Mouse (Mus musculus) brain, embryonic 18.5 days (tissue): ENCODE measurements around the gene Scgb2b27.
"Not testable (repeated sequence)": the region's sequence is repeated elsewhere in the genome, so short reads cannot be mapped to it uniquely, and the experiment has no call there.

ENCODE experiments used
- DNase-seq: peaks from one replicate; pipeline ENCODE4 v3.0.0-alpha.2; 2012; ENCODE audit warnings: low read depth, low spot score

Scgb2b27 gene

DNA sequence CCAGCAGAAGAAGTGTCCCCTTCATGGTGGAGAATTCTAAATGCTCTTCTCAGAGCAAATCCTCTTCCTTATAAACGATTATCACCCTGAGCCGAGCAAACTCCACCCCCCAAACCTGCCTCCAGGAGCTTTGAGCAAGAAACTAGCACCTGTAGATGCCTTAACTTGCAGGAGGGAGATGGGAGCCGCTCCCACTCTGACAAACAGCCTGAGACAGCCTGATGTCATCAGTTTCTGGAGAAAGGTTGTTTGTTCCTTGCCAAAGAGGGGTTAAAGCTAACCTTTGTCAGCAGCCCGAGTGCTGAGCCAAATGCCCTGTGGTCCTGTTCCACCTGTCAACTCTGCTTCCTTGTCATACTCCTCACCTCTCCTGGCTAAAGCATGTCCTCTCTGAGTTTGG is at the start of gene Scgb2b27:
Gene Scgb2b27 (minus strand): TSS at position 101 of the 400 bp plus-strand sequence.
- DNase-seq, result no peak

DNA sequence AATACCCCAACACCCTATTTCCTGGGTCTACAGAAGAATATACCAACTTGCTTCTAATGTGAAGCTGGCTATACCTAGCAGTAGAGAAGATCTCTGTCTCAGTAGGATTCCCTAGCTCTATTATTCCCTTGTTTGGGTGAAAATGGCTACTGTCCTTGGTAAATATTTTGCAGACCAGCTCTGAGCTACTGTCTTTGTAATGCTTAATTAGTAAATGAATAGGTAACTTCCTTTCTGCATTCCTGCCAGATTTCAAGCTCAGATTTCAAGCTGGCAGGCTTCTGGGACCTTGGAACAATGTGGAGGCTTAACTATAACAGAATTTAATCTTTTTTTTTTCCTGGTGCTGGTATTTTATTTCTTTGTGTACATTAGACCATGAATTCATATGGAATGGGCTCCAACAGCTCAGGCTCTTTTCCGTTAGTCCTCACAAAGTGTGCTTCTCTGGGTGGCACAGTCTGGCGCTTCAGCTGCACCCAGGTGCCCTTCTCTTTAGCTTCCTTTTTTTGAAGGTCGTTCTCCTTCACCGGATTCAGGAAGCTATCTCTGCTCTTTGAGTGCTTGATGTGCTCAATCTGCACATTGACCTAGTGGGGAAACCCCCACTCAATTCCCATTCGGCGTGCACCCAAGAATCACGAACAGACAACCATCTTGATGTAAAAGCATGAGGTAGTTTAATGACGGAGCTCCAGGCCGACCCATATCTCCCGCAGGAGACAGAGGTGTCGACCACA is 22.5 kb upstream of the Scgb2b27 start:
- DNase-seq, result not testable (repeated sequence)

DNA sequence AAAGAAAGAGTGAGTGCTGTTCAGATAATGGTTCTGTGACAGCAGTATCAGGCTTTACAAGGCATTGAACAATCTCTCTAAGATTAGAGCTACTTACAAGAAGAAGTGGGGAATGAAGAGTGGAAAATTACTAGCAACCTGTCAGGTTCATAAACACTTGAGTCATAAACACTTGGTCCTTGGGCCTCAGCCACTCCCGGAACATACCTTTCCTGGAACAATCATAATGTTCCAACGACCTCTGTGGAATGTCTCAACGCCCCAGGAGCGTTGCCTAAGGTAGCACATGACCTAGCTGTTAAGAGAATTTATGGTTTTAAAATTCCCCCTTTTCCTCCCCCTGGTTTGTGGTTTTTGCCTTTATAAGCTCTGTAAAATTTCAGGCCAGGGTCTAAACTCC is 20.8 kb upstream of the Scgb2b27 start:
- not testable (repeated sequence) for DNase-seq

DNA sequence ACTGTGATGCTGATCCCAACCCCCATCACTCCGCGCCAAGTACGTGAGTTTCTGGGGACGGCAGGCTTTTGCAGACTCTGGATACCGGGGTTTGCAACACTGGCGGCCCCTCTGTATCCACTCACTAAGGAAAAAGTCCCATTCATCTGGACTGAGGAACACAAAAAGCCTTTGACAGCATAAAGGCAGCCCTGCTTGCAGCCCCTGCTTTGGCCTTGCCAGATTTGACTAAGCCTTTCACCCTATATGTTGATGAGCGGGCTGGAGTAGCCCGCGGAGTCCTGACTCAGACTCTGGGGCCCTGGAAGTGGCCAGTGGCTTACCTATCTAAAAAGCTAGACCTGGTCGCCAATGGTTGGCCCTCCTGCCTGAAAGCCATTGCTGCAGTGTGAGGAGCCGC is 16.3 kb upstream of the Scgb2b27 start:
- DNase-seq, result no peak

DNA sequence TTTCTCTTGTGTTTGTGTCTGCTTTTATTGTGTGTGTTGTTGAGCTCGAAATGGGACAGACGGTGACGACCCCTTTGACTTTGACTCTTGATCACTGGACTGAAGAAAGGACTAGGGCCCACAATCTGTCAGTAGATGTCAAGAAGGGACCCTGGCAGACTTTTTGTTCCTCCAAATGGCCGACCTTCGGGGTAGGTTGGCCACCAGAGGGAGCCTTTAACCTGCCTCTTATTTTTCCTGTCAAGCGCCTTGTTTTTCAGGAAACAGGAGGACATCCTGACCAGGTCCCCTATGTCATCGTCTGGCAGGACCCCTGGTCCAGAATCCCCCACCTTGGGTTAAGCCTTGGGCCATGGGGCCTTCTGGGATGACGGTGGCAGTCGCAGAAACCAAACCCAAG is 13.5 kb upstream of the Scgb2b27 start:
- DNase-seq, result not testable (repeated sequence)

DNA sequence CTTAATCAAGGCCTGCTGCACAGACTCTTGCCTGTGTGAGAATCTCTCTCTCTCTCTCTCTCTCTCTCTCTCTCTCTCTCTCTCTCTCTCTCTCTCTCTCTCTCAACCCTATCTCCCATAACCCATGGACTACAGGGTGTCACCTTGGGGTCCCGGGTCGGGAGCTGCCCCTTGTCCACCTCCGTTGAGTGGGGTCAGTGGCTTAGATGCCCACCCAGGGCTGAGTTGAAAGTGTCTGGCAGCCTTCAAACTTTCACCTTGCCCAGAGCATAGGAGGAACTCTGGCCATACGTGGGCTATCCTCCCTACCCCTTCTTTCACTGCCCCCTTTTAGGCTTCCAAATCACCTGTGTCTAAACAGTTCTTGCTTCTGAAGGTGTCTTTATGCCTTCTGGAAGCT is 11.9 kb upstream of the Scgb2b27 start:
- no peak for DNase-seq

DNA sequence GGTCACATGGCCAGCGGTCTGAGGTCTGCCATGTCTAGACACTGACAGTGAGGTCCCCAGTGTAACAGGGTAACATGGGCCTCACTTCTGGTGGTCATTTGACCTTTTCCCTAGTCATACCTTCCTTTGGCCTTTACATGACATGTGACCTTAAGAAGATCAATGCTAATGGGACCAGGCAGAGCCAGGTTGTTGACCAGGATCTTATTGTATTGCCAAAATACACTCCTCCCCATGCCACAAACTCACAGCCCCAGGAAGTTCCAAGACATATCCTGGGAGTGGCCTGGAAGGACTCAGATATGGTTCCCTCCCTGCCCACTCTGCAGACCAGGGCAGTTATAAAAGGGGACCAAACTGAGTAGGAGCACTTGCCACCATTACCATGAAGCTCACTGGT is 7.4 kb upstream of the Scgb2b27 start, which contains the start of gene Scgb1b27:
Gene Scgb1b27 (plus strand): TSS at position 301 of the 400 bp plus-strand sequence.
- DNase-seq, result not testable (repeated sequence)

DNA sequence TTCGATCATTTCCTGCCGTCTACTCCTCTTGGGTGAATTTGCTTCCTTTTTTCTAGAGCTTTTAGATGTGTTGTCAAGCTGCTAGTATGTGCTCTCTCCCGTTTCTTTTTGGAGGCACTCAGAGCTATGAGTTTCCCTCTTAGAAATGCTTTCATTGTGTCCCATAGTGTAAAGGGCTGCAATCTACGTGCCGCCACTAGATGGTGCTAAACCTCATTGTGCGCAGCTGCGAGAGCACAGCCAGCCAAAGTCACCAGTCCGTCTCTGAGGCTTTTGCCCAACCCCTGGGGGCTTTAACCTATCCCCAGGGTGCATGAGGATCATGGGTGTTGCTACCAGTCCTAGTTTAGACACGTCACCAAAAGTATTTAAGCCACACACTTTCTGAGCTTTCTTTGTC is 31.5 kb downstream of the Scgb2b27 start:
- DNase-seq, result not testable (repeated sequence)
